Mouse (Mus musculus): Measurements from ENCODE around the gene Tecr.

Gene Tecr

DNA sequence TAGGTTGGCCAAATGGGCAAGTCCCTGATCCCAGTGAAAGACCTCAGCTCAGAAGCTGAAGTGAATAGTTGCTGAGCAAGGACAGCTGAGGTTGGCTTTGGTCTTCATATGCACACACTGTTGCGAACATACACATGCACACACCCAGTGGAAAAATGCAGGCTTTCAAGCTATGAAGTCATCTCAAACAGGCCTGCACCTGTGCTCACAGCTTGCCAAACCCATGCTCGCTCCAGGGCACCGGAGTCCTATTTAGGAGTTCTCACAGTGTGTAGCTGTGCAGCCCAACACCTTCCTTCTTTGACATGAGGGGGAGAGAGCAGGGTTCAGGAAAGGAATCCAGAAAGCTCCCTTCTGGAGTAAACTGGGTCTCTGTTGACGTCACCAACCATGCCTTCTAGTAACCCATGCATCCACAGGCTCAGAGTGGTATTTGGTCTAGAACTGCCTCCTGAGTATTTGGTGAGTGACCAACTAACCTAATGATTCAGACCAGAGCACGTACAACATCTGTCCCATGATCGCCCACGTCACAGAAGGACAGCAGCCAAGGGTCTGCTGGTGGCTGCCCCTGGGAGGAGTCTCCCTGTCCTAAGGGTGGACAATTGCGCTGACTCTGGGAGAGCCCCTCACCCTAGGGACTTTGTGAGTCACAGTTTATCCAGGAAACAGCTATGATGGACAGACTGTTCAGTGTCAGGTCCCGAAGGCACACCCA, 12.0 kb upstream of the Tecr start:
- intact Hi-C loops (cut with DNase I): no loop called here

- intact Hi-C loops (cut with DNase I): no loop called here
Measured at GRCm38 (mm10) chr8:83618566-83618965, 10.8 kb upstream of the Tecr start.

GRCm38 (mm10) chr8:83617111-83617510, 9.3 kb upstream of the Tecr start:
- intact Hi-C loops (cut with DNase I): no loop called here

GRCm38 (mm10) chr8:83616625-83617024, 8.9 kb upstream of the Tecr start:
- intact Hi-C loops (cut with DNase I): no loop called here

GRCm38 (mm10) chr8:83613695-83614094, 5.9 kb upstream of the Tecr start:
- intact Hi-C loops (cut with DNase I): loop anchor here (5.0 kb wide), 1 partner anchor 39 kb away; the partner anchor contains the start of gene Gipc1

- intact Hi-C loops (cut with DNase I): loop anchor here (5.0 kb wide), 1 partner anchor 40 kb away; the partner anchor contains the start of gene Gipc1
Measured at GRCm38 (mm10) chr8:83611921-83612320, 4.2 kb upstream of the Tecr start.

DNA sequence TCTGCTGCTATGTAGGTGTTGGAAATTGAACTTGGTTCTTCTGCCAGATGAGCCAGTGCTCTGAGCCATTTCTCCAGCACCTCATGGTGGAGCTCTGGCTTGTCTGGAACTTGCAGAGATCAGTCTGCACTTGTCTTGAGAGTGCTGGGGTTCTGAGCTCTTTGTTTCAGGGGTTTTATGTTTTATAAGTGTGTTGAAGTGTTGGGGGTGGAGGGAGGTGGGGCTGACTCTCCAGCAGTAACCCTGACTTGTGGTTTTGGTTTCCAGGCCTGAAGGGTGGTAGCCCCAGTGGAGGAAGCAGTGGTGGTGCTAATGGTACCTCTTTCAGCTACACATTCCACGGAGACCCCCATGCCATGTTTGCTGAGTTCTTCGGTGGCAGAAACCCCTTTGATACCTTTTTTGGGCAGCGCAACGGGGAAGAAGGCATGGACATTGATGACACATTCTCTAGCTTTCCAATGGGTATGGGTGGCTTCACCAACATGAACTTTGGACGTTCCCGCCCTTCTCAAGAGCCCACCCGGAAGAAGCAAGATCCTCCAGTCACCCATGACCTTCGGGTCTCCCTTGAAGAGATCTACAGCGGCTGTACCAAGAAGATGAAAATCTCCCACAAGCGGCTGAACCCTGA, 1.9 kb upstream of the Tecr start:
- intact Hi-C loops (cut with DNase I): loop anchor here (5.0 kb wide), 2 partner anchors 42 to 43 kb away; partner anchors contain the start of genes Gipc1 and Ndufb7

GRCm38 (mm10) chr8:83609086-83609485, 1.3 kb upstream of the Tecr start:
- intact Hi-C loops (cut with DNase I): loop anchor here (5.0 kb wide), 1 partner anchor 42 kb away; the partner anchor contains the start of gene Ndufb7

DNA sequence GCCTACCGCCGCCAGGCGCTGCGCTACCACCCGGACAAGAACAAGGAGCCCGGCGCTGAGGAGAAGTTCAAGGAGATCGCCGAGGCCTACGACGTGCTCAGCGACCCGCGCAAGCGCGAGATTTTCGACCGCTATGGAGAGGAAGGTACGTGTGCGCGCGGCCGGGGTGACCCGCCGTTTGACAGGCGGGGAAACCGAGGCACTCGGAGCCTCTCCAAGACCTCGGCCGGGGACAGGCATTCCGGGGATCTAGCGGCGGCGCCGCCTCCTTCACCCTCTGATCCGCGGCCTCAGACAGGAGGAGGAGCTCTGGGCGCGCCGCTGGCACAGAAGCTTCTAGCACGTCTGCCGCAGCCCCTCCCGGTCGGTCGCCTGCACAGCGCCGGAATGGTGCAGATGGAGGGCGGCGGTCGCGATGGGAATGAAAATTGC, 643 bp upstream of the Tecr start:
- intact Hi-C loops (cut with DNase I): loop anchor here (5.0 kb wide), 1 partner anchor 41 kb away; the partner anchor contains the start of gene Ndufb7

GRCm38 (mm10) chr8:83602650-83603029, 5.1 kb downstream of the Tecr start:
- intact Hi-C loops (cut with DNase I): no loop called here

DNA sequence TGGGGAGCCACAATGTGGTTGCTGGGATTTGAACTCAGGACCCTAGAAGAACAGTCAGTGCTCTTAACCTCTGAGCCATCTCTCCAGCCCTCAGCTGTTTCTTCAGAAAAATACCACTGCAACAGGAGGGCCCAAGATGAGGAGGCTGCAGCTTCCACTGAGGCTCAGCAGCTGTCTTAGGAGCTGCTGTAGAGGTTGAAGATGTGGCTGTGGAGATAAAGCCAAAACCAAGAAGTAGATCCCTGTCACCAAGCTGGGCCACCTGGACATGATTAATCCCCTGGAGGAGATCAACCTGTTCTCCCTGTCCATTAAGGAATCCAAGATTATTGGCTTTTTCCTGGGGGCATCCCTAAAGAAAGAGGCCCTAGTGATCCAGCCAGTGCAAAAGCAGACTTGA, 8.0 kb downstream of the Tecr start:
- intact Hi-C loops (cut with DNase I): loop anchor here (10.0 kb wide), 1 partner anchor 155 kb away; no protein-coding TSS in a partner anchor

- intact Hi-C loops (cut with DNase I): loop anchor here (10.0 kb wide), 1 partner anchor 153 kb away; no protein-coding TSS in a partner anchor
Measured at GRCm38 (mm10) chr8:83598146-83598545, 9.6 kb downstream of the Tecr start.

GRCm38 (mm10) chr8:83596369-83596768, 11.4 kb downstream of the Tecr start:
- intact Hi-C loops (cut with DNase I): loop anchor here (10.0 kb wide), 1 partner anchor 152 kb away; no protein-coding TSS in a partner anchor

DNA sequence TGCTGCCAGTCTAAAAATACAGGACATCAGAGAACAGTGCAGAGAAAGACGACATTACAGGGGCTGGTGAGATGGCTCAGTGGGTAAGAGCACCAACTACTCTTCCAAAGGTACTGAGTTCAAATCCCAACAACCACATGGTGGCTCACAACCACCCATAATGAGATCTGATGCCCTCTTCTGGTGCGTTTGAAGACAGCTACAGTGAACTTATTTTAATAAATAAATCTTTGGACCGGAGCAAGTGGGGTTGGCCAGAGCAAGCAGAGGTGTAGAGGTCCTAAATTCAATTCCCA, 12.8 kb downstream of the Tecr start:
- intact Hi-C loops (cut with DNase I): loop anchor here (10.0 kb wide), 1 partner anchor 150 kb away; no protein-coding TSS in a partner anchor

DNA sequence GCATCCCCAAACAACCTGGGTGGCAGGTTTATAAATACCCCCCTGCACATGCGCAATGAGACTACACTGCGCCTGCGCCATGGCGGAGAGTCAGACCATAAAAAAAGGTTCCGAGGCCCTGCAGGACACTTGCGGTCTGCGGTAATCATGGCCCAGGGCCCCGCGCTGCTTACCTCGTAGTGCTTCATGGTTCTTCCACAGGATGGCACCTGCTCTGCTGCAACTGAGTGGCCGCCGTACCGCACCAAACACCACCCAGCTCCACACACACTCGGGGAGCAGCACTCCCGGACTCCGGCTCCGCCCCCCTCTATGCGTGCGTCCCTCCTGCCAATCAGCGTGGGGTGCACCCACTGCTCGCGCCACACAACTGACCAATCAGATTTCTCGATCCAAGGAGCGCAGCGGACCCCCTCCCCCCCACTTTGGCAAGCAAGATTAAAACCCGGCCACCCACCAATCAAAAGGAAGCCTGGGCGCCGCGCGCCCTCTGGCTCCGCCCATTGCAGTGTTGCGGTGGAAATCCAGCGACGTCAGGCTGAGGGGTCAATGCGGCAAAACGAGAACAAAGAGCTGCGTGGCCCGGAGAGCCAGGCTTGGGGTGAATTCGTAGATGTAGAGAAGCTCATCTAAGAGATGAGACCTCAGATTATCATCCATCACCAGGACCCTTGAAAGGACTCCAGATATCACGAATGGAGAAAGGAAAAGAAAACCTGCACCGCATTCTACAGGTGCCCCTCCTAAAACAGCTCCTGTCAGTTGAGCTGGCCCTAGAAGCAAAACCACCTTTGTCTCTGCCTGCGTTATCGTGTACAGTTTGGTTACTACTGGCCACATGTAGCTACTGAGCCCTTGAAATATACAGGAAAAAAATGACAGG, 13.4 kb downstream of the Tecr start:
- intact Hi-C loops (cut with DNase I): loop anchor here (5.0 to 10.0 kb wide), 2 partner anchors 150 to 262 kb away; partner anchors contain the start of gene Elmod2

DNA sequence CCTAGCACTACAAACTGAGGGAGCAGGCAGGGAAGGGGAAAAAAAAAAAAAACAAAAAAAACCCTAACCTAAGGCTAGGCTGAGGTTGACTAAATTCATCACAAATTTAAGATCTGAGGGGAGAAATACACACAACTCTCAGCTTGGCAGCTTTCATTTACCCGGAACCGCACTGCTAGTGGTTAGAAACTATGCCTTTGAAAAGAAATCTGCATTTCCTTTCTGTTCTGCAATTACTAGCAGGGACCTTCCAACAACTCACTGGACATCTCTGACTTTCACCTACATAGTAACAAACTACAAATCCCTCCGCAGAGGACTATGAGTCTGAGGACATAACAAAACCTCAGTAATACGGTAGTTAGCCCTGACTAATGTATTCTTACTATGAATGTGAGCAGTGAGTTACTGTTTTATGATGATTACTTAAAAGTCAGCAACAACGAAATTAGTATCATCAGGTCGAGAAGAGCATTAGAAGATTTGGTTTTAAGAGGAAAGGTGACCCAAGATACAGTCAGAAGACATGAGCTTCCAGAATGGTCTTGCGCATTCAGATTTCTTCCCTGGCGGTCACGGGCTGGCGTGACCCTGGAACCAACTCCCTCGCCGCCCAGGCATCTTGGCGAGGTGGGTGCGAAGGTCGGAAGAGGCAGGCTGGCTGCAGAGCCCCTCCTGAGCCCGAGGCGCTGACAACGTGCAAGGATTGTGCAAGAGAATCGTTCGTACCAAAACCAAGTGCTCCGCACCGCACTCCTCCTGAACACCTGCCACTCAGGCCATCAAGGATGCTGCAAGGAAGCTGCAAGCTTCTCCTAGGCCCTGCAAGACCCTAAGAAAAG, 14.2 kb downstream of the Tecr start:
- intact Hi-C loops (cut with DNase I): loop anchor here (5.0 to 10.0 kb wide), 2 partner anchors 149 to 261 kb away; partner anchors contain the start of gene Elmod2

- intact Hi-C loops (cut with DNase I): loop anchor here (5.0 to 10.0 kb wide), 2 partner anchors 148 to 260 kb away; partner anchors contain the start of gene Elmod2
Measured at GRCm38 (mm10) chr8:83592682-83593081, 15.1 kb downstream of the Tecr start.

GRCm38 (mm10) chr8:83590488-83591023, 17.2 kb downstream of the Tecr start:
- intact Hi-C loops (cut with DNase I): loop anchor here (5.0 to 10.0 kb wide), 2 partner anchors 146 to 258 kb away; partner anchors contain the start of gene Elmod2

- intact Hi-C loops (cut with DNase I): no loop called here
Measured at GRCm38 (mm10) chr8:83588886-83589285, 18.9 kb downstream of the Tecr start.

DNA sequence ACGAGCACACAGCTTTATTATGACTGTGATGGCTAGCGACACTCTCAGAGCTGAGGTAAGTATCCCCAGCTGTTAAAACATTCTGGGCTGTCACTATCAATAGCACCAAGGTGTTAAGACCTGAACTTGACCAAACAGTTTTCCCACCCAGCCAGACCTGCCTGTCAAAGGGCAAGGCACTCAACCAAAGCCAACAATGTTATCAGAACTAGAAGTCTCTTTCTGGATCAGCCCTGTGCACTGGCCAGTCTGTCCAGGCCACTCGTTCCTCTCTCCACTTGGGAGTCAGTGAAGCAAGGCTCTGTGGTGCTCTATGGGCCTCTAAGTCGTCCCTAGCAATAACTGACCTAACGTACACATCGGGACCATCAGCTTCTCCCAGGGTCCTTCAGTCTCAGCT, 20.1 kb downstream of the Tecr start:
- intact Hi-C loops (cut with DNase I): no loop called here
